Mouse (Mus musculus): ENCODE results near the gene Aox2.
"Not testable (repeated sequence)": the region's sequence is repeated elsewhere in the genome, so short reads cannot be mapped to it uniquely, and the experiment has no call there.

Aox2 gene

DNA sequence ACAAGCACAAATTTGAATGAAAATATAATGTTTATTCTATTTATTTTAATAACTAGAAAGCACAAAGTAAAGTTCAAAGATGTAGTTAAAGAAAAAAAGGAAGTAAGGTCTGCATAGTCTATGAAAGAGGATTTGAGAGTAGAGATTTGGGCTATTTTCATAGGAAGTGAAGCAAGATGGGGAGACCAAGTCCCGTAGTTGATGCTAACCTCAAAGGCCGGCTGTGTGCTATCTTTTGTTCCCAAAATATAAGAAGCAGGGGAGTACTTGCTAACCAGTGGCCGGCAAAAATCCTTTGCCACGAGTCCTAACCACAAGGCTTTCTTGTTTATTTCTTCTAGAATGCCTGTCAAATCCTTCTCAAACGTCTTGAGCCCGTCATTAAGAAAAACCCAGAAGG, 70.6 kb downstream of the Aox2 start:
- no peak for DNase-seq (ENCODE audit: low spot score)

DNA sequence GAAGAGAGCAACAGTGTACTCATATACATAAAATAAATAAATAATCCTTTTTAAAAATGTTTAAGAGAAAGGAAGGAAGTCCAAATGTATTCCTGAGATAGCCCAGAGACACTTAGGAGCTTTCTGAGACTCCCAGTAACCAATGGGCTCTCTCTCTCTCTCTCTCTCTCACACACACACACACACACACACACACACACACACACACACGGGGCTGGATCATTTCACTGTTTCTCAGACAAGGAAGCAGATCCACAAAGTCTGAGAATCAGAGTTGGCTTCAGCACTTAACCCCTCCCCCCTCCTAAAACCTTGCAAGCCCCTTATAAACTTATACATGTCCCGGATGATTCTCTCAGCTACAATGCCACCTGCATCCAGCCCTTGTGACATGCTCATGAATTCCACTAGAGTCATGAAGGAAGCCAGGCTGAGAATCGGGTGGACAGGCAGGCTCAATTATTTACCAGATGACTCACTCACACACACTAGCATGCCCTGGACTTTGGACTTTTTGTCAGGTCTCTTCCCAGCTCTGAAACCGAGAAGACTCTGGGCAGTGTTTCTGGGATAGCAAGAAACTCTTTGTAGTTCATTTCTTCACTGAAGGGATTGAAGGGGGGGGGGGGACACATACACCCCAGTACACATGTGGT, 75.2 kb downstream of the Aox2 start:
- DNase-seq (ENCODE audit: low spot score) = no peak

DNA sequence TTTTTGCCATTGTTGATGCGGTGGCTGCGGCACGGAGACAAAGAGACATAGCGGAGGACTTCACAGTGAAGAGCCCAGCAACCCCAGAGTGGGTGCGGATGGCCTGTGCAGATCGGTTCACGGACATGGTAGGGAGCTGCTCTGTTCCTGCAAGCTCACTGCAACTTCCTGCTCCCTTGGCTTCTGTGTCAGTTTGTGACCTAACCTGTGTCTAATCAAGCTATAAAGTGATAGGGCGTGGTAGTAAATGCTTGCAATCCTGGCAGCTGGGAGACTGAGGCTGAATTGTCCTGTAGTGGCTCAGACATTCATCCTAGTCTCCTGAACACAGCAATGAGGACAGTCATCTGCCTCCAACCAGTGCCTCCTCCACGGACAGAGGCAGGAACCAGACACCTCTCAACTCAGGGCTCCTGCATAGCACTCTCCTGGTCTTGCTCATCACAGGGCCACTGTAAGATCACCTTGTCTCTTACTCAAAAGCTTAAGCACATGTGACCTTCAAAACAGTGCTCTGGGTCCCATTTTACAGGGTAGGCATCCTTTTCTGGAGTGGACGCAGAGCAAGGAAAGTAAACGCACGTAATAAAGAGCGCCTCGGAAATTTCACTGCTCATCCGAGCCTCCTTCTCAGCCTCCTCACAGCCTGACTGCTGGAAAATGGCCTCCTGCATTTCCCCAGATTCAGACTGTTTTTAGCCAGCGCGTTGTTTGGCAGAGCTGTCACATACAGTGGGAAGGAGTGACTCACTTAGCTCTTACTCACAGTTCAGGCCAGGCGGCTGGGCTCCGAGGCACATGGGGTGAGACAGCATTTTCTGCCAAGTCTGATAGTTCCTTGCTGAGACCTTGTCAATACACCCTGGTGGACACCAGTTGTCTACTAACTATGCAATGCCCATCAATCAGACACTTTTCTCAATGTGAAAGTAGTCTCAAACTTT, 81.1 kb downstream of the Aox2 start:
- no peak for DNase-seq (ENCODE audit: low spot score)

DNA sequence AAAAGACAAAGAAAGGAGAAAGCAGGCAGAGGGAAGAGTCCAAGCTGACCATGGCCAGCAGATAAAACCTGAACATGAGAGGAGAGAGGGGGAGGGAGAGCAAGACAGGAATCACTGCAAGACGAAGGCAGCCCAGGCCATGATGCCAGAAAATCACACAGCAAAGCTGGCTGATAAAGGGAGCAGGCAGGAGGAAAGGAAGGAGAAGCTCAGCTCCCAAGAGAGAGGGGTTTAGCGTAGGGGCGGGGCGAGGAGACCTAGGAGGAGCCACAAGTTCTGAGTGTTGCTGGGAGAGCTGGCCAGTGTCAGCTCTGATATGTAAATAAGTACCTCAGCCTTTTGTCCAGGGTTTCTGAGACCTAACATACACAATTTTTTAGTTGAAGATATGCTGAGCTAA, 84.2 kb downstream of the Aox2 start:
- DNase-seq (ENCODE audit: low spot score) = no peak

DNA sequence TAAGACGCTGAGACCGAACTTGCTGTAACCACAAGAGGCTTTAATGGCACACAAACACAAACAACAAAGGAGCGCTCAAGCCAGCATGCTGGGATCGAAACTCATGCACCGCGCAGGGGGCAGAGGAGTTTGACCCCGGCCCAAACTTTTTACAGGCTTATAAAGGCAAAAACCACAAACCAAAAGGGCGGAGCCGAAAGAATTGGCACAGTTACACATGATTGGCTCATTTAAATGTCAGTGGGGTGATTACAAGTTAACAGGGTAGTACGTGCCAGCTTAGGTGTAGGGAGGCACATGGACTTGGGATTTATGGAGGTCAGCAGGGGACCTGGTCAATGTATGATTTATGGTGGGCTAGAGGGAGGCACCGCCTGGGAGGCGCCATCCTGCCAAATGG, 86.4 kb downstream of the Aox2 start:
- DNase-seq (ENCODE audit: low spot score) = no peak

DNA sequence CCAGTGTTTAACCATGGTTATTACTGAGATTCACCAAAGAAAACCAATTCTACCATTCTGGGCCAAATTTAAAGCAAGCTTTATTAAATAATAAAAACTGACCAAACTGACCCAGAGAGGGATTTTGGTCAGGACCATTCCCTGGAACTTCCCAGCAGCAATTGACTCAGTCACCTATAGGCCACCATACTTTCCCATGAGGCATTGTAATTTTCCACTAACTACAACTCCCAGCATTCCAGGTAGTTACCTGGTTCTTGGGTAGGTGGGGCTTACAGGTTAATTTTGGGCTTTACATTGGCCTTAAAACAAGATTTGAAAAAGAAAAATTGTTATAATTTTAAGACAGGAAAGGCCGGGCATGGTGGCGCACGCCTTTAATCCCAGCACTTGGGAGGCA, 87.7 kb downstream of the Aox2 start:
- DNase-seq (ENCODE audit: low spot score) = no peak

DNA sequence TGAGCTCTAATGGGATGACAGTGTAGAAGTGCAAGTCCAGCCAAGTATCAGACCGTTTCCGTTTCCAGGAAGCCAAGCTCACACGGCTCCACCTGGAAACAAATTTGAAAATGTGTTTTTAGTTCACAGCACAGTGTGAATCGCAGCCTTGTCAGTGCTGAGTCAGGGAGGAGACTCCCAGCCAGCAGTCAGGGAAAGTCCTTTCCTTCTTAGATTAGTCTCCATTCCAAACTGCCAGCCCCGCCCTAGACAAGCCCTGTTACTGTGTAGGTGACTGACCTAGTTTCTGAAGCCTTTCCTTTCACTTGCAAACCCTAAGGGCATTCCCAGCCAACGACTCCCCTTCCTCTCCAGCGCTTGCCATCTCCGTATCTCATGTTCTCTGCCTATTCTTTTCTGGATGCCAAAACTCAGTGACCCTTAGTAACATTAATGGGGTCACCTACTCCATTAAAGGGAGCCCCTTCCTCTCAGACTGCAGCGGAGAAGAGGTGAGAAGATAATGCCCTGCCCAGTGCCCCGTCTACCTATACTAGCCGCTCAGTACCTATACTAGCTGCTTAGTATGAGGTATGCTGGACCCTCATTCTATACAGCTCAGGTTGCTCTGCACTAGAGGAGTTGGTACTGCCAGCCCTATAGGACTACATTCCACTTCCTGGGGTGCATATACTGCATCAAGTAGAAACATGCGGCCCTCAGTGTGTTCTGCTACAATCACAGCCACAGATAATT, 88.8 kb downstream of the Aox2 start:
- no peak for DNase-seq (ENCODE audit: low spot score)

DNA sequence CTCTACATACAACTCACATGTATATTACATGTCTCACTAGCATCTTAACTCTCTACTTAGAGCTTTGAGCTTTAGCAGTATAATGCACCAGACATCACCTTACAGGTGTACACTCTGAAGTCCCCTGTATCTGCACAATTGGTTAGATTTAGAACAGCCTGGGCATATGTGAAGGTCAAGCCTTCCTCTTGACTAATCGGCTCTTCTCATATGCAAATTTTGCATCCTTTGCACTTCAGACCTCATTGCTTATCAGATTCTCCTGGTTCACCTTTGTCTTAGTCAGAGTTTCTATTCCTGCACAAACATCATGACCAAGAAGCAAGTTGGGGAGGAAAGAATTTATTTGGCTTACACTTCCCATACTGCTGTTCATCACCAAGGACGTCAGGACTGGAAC, 91.6 kb downstream of the Aox2 start:
- no peak for DNase-seq (ENCODE audit: low spot score)

DNA sequence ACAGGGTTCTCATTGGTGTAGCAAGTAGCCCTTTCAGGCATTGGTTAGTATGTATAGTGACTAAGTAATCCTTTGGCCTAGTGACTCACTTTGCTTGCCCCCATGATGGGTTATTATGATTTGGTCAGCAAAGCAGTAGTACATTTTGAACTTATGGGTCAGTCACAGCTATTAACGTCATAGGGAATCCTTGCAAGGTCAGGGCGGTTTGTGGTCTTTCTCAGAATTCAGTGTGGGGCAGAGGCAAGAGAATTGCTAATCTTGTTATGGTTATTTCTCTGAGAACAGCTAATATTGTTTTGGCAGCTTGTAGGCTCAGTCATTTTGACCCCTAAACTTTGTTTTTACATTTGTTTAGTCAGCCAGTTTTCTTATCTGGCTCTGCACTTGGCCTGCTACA, 96.1 kb downstream of the Aox2 start:
- DNase-seq (ENCODE audit: low spot score) = not testable (repeated sequence)

DNA sequence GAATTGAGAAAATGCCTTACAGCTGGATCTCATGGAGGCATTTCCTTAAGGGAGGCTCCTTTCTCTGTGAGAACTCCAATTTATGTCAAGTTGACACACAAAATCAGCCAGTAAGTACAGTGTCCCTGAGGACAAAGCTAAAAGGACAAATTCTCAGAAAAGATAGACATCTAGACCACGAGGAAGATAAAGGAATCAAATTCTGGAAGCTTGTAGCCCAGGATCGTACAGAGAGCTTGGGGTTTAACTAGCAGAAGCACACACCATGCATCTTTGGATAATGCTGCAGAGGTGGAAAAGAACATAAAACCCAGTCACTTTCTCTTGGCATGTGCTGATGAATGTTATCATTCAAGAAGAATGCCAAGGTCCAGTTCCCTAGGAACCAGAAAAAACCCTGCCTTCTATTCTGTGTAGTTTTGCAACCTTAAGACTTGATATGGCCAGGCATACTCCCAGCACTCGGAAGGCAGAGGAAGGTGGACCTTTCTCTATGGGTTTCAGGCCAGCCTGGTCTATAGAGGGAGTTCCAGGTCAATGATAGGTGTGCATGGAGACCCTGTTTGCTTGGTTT, 97.5 kb downstream of the Aox2 start:
- no peak for DNase-seq (ENCODE audit: low spot score)

DNA sequence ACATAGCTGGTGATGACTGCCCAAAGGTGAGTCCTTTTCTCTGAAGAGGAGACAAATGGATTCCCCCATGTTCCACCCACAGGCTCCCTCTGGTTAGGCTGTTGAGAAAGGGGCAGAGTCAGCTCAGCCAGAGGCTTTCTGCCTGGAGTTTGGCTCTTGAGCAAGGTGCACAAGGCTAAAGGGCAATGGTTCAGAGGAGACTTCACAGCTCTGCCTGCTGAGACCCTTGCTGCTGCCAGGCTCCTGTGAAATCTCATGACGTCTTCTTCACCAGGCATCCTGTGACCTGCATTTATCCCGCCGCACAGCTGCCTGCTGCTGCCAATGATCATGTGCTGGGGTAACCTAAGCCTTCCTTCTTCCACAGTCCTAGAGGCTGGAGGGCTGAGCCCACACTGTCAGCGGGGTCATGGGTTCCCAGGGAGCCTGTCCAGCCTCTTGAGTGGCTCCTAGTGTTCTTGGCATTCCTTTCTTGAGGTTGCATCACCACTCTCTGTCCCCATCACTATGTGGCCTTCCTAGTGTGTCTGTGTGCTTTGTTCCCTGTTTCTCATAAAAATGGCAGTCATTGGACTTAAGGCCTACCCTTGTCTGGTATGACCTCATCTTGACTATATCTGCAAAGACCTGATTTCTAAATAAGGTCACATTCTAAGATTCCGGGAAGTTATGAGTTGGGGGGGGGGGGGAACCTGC, 104.6 kb downstream of the Aox2 start:
- no peak for DNase-seq (ENCODE audit: low spot score)

DNA sequence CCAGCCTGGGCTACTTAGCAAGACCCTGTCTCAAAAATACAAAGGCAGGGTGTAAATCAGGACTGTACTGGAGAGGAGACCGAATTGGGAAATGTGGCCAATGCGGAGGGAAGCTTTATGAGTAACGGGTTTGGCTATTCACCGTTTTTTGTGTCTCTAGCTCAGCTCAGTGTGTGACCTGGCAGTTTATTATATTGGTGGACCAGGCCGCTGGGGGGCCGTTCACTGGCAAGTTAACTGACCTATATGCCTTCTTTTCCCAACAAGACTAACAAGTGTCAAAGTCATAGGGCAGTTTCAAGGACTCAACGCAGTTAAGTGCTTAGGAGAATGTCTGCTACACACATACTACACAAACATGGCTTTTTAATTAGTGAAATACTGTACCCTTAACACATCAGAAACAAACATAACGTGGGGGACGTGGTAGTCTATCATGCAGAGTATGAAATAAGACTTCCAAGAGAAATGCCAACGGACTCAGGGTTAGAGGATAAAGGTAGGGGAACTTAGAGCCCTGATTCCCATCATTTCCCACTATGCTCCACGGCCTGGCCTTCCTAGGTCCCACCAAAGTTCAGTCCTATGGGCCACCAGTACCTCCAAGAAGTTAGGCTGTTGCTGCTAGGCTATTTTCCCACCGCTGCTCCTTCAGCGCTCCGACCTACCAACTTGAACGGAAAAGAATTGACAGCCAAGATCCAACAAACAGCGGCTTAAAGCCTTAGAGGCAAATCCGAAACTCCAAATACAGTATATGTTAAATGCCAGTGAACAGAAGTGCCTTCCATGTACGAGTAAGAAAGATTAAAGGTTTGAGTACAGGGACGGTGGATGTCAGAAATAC, 113.5 kb downstream of the Aox2 start:
- DNase-seq (ENCODE audit: low spot score) = no peak

DNA sequence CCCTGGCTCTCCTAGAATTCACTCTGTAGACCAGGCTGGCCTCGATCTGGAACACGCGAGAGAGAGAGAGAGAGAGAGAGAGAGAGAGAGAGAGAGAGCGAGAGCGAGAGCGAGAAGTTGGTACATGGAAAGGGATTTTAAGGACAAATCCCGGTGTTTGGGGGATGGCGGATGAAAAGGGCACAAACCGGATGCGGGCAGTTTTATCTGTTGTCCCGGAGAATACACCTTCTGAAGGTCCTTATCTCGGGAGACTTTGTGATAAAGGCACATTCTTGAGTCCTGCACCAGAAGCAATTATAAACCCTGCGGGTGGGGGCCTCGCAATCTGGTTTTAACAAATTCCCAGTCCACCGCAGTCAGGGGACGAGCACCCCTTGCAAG, 114.1 kb downstream of the Aox2 start:
- peak; percentile 73 for DNase-seq (ENCODE audit: low spot score)

DNA sequence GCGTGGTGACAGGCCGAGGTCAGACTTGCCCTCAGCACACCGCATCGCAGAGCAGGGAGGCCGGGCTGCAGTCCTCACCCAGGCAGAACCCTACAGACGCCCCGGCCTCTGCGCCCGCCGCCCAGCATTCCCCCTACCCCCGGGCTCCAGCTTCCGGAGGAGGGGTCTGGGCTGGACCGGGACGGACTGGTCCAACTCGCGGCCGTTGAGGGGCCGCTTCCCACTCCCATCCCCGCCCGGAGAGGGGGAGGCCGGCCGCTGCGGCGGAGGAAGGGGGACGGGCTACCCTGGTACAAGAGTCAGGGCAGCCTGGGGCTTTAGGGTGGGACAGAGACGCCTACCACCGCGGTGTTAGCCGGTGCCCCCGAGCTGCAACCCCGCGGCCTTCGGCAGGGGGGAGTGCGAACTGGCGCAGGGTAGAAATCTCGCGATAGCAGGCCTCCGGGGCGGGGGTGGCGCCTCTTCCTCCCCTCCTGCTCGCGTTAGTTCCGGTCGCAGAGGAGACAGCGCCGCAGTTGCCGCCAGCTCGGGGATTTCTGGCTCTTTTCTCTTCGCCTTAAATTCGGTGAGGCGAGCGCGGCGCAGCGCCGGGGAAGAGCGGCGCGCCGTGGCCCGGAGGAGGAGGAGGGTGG, 114.6 kb downstream of the Aox2 start, which contains the start of gene Bzw1:
Gene Bzw1 (plus strand): TSS at position 247 of the 632 bp plus-strand sequence.
- DNase-seq (ENCODE audit: low spot score) = peak; percentile 93

DNA sequence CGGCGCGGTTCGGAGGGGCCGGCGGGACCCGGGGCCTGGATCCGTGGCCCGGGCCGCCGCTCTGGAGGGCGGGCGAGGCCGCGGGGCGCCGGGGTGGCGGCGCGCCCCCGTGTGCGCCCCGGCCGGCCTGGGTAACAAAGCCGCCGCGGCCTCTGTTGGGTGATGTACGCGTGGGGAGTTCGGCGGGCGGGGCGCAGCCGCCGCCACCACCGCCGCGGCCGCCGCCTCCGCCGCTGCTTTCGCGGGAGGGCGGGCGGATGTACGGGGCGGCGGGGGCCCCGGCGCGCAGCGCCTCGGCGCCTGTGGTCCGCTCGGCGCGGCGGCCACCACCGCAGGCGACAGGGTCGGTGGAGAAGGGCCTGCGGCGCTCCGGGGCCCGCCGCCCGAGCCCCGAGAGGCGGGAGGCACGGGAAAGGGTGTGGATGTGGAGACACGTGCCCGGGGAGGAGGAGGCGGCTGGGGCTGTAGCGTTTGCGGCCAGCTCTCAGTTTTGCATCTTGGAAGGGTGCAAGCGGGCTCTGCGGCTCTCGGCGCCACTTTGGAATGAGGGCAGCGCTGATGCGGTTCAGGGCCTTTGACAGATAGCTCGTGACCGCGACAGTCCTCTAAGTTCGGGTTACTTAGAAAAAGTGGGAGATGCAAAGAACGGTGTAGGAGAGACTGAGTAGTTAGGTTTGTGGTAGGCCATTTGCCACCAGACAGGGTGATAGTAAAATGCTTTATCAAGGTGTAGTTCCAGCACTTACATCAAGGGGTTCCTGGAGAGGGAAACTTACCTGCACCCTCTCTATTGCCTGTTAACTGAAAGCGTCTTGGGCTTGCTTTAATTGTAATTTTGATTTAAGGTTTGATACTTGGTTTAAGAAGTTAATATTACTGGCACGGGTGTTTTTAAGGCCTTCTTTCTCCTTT, 115.4 kb downstream of the Aox2 start:
- DNase-seq (ENCODE audit: low spot score) = peak; percentile 42

DNA sequence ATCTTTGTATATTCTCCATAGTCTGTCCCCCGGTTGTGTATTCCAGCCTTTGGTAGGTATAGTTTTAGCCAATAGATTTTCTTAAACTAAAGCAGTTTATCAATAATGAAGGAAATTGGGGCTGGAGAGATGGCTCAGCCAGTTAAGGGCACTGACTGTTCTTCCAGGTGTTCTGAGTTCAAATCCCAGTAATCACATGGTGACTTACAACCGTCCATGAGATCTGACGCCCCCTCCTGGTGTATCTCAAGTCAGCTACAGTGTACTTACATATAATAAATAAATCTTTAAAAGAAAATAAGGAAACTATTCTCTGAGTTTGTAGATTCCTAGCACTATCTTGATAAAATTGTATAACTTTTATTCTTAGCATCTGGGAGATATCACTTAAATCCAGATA, 117.2 kb downstream of the Aox2 start:
- no peak for DNase-seq (ENCODE audit: low spot score)

DNA sequence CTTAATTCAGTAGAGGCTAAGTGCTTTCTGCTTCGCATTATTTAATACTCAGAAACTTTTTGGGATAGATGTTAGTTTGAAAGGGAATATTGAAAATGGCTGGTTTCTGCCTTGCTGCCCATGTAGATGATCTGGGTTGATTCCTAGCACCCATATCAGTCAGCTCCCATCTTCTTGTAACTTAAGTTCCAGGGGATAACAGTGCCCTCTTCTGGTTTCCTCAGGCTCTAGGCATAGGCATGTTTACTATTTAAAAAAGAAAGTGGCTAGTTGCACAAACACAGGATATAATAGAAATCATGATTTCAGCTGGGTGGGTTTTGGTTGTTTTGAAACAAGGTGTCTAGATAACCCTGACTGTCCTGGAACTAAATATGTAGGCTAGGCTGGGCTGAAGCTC, 118.1 kb downstream of the Aox2 start:
- DNase-seq (ENCODE audit: low spot score) = no peak

DNA sequence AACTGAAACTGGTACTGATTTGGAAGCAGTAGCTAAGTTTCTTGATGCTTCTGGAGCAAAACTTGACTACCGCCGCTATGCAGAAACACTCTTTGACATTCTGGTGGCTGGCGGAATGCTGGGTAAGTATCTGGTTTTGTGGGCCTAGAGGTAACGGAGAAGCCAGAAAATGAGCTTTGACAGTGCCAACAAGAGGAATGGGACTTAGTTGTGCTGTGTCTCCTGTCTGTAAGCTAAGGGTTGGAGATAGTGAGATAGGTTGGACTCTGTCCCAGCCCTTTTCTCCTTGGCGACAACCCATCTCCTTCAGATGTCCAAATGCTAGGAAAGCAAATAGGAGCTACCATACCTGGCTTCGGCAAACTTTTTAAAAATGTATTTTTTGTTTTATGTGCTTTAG, 119.6 kb downstream of the Aox2 start:
- no peak for DNase-seq (ENCODE audit: low spot score)

DNA sequence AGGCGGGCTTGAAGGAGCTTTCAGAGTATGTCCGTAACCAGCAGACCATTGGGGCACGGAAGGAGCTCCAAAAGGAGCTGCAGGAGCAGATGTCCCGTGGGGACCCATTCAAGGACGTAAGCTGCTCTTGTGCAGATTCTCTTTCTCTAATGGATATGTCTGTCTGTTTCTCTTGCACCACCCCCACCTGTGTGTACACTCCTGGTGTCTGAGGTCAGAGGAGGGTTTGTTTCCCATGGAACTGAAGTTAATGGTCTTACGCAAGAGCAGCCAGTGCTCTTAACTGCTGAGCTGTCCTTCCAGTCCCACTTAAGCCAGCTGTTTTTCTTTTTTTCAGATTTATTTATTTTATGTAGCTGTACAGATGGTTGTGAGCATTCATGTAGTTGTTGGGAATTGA, 123.3 kb downstream of the Aox2 start:
- DNase-seq (ENCODE audit: low spot score) = no peak

Data from embryo, embryonic 10.5 days (tissue).